Mouse (Mus musculus) bone marrow macrophage, adult 2 months (primary cell): ENCODE results near the gene Susd4.

Experiments used
- CTCF ChIP-seq: IDR thresholded peaks from 2 replicates; pipeline ENCODE4 v1.5.1; 2012; ENCODE audit warnings: low read depth, mild to moderate bottlenecking, low read length, moderate library complexity
- POLR2A ChIP-seq: IDR thresholded peaks from 2 replicates; pipeline ENCODE4 v1.6.1; 2012; ENCODE audit warnings: mild to moderate bottlenecking, low read depth, low read length, borderline replicate concordance

DNA sequence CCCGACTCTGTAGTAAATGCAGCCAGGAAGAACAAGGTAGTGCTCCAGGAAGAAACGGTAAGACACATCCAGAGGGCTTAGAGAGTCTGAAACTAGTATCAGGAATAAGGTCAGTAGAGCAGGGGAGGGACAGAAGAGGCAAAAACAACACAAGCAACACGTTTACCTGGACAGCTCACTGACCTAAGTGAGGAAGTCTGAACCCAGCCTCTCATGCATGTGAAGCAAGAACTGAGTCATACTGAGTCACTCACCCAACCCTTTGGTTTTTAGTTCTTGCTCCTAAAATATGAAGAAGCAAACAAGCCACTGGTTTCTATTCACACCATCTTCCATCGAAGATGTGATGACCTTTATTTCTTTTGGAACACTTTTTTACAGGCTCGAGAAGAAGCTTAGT is 181.0 kb downstream of the Susd4 start:
- TF ChIP-seq CTCF (no peak), POLR2A (no peak)
